Mouse (Mus musculus): ENCODE data around the gene Zfp683. TPM values are rescaled to one million over a fixed set of nuclear protein-coding genes. Genes with fewer than 3 reads are reported as not detected.

Zfp683 gene
- polyA plus RNA-seq, 1 experiment: not detected

GRCm38 (mm10) chr4:134012858-134013528 lies 40.6 kb upstream of the Zfp683 start:
- no peaks in the 10 kb centered on the region for H3K9me3 ChIP-seq (replicated peaks; ENCODE audit: control insufficient read depth, insufficient read depth, low read length, poor library complexity, severe bottlenecking)
- H3K4me3 ChIP-seq (ENCODE audit: low read depth, low read length): no peak overlapping the region
- H3K27ac ChIP-seq (ENCODE audit: insufficient read depth, low read length): peak overlapping the region; percentile 90
- no peaks in the 10 kb centered on the region for H3K27me3 ChIP-seq (ENCODE audit: control insufficient read depth, insufficient read depth, low read length, poor library complexity, severe bottlenecking)
- peak overlapping the region; percentile 19; the same call in 1 of the 2 replicates for H3K9ac ChIP-seq (ENCODE audit: low read depth, poor library complexity, severe bottlenecking)
- H3K36me3 ChIP-seq (ENCODE audit: control insufficient read depth, insufficient read depth, low read length, poor library complexity, severe bottlenecking): peaks cover 13% of the 10 kb centered on the region
- peaks cover 7% of the 10 kb centered on the region for H3K4me1 ChIP-seq (ENCODE audit: control insufficient read depth, insufficient read depth, low read length)
- peak; percentile 58 for TF ChIP-seq CTCF (IDR thresholded peaks at IDR 0.05; ENCODE audit: low read depth, low read length)
- TF ChIP-seq EP300 (IDR thresholded peaks at IDR 0.05; ENCODE audit: insufficient read depth, low read depth, low read length): 0 out of 2 replicates have a peak, but pooled peaks have one; percentile 25
- no peak for TF ChIP-seq POLR2A (IDR thresholded peaks at IDR 0.05; ENCODE audit: insufficient read depth, low read length)

DNA sequence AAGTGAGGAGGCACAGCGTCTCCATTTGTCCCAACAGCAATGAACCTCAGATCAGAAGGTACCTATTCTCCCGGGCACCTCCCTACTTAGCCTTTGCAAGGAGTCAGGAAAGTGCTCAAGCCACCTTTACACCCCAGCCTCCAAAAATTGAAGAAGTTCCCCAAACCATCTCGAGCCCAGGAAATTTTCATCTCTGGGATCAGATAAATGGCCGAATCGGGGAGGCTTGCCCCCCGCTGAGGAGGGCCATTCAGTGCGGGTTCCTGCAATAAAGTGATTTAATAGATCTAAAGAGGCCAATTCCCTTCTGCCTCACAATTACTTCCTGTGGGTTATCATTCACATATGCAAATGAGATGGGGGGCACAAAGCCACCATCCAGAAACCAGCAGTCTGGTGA lies 37.4 kb upstream of the Zfp683 start:
- H3K4me1 ChIP-seq (ENCODE audit: control insufficient read depth, insufficient read depth, low read length): peaks cover 7% of the 10 kb centered on the region
- peaks cover 11% of the 10 kb centered on the region for H3K36me3 ChIP-seq (ENCODE audit: control insufficient read depth, insufficient read depth, low read length, poor library complexity, severe bottlenecking)
- H3K27ac ChIP-seq (ENCODE audit: insufficient read depth, low read length): peak overlapping the region; percentile 95
- H3K27me3 ChIP-seq (ENCODE audit: control insufficient read depth, insufficient read depth, low read length, poor library complexity, severe bottlenecking): no peaks in the 10 kb centered on the region
- no peaks in the 10 kb centered on the region for H3K9me3 ChIP-seq (replicated peaks; ENCODE audit: control insufficient read depth, insufficient read depth, low read length, poor library complexity, severe bottlenecking)
- TF ChIP-seq EP300 (IDR thresholded peaks at IDR 0.05; ENCODE audit: insufficient read depth, low read depth, low read length): no peak
- no peak for TF ChIP-seq POLR2A (IDR thresholded peaks at IDR 0.05; ENCODE audit: insufficient read depth, low read length)
- no peak for TF ChIP-seq CTCF (IDR thresholded peaks at IDR 0.05; ENCODE audit: low read depth, low read length)
- peak overlapping the region; percentile 48 for H3K4me3 ChIP-seq (ENCODE audit: low read depth, low read length)
- H3K9ac ChIP-seq (ENCODE audit: low read depth, poor library complexity, severe bottlenecking): peak overlapping the region; percentile 62

GRCm38 (mm10) chr4:134016767-134017166 lies 36.9 kb upstream of the Zfp683 start:
- H3K4me3 ChIP-seq (ENCODE audit: low read depth, low read length): peak overlapping the region; percentile 71
- no peaks in the 10 kb centered on the region for H3K9me3 ChIP-seq (replicated peaks; ENCODE audit: control insufficient read depth, insufficient read depth, low read length, poor library complexity, severe bottlenecking)
- peaks cover 7% of the 10 kb centered on the region for H3K4me1 ChIP-seq (ENCODE audit: control insufficient read depth, insufficient read depth, low read length)
- no peaks in the 10 kb centered on the region for H3K27me3 ChIP-seq (ENCODE audit: control insufficient read depth, insufficient read depth, low read length, poor library complexity, severe bottlenecking)
- TF ChIP-seq CTCF (IDR thresholded peaks at IDR 0.05; ENCODE audit: low read depth, low read length) (no peak), POLR2A (IDR thresholded peaks at IDR 0.05; ENCODE audit: insufficient read depth, low read length) (no peak), EP300 (IDR thresholded peaks at IDR 0.05; ENCODE audit: insufficient read depth, low read depth, low read length) (peak; percentile 95)
- peak overlapping the region; percentile 95 for H3K27ac ChIP-seq (ENCODE audit: insufficient read depth, low read length)
- H3K9ac ChIP-seq (ENCODE audit: low read depth, poor library complexity, severe bottlenecking): peak overlapping the region; percentile 62
- peaks cover 11% of the 10 kb centered on the region for H3K36me3 ChIP-seq (ENCODE audit: control insufficient read depth, insufficient read depth, low read length, poor library complexity, severe bottlenecking)

DNA sequence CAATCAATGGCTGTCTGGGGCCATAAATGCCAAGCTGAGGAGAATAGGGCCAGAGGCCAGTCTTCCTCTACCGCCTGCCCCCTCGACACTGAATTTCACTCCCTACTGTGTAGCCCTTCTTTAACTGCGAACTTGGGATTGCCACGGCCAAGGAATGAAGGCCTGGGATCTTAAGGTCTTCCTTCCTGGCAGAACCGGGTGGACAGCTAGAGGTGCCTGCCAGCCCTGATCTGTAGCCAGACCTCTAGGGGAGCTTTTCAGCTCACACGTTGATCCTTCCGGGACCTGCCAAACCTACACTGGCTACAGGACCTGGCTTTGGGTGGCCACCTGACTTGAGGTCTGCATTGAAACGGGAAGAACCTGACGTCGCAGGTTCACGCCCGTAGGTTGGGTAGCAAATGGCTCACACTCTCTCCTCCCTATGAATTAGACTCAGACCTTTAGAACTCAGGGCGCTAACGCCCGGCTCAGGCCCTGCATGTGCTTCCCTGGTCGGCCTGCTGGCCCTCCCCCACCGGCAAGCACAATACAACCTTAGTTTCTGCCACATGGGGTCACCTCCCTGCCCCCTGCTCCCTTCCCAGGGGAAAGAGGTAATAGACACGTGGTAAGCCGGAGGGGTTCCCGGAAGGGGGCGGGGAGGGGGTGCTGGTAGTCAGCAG lies 36.3 kb upstream of the Zfp683 start:
- Histone ChIP-seq H3K9ac (ENCODE audit: low read depth, poor library complexity, severe bottlenecking) (peak overlapping the region; percentile 62), H3K9me3 (replicated peaks; ENCODE audit: control insufficient read depth, insufficient read depth, low read length, poor library complexity, severe bottlenecking) (no peaks in the 10 kb centered on the region), H3K4me3 (ENCODE audit: low read depth, low read length) (peak overlapping the region; percentile 71), H3K36me3 (ENCODE audit: control insufficient read depth, insufficient read depth, low read length, poor library complexity, severe bottlenecking) (peaks cover 11% of the 10 kb centered on the region), H3K4me1 (ENCODE audit: control insufficient read depth, insufficient read depth, low read length) (peaks cover 7% of the 10 kb centered on the region), H3K27ac (ENCODE audit: insufficient read depth, low read length) (peak overlapping the region; percentile 95), H3K27me3 (ENCODE audit: control insufficient read depth, insufficient read depth, low read length, poor library complexity, severe bottlenecking) (no peaks in the 10 kb centered on the region)
- TF ChIP-seq CTCF (IDR thresholded peaks at IDR 0.05; ENCODE audit: low read depth, low read length): no peak
- no peak for TF ChIP-seq POLR2A (IDR thresholded peaks at IDR 0.05; ENCODE audit: insufficient read depth, low read length)
- peak; percentile 85 for TF ChIP-seq EP300 (IDR thresholded peaks at IDR 0.05; ENCODE audit: insufficient read depth, low read depth, low read length)

DNA sequence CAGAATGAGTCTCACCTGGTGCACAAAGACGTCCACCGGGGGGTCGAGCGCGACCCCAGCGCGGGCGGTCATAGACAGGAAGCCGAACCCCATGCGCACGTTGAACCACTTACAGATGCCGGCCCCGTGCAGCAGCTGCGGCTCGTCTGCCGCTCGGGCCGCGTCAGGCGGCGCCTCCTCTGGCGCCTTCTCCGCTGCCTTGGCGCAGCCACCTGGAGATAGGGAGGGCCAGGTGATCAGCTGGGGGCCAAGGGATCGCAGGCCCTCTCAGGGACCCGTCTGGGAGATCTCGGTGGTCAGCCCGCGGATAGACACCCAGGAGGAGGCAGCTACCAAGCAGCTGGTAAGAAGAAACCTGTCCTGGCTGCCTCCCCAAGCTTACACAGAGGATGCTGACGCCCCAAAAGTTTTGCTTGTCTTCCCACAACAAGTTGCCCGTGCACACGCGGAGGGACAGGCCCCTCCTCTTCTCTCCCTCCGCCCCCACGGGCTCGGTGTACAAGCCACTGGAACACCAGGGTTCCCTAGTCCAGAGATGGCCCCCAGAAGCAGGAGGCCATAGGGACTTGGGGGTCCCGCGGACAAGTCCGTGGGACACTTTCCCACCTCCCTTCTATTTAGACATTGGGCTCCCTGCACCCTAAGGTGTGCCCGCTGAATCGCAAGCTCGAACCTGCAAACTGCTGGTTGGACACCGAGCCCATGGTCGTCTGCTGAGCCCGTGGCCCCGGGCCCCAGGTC lies 35.4 kb upstream of the Zfp683 start:
- TF ChIP-seq POLR2A (IDR thresholded peaks at IDR 0.05; ENCODE audit: insufficient read depth, low read length) (no peak), EP300 (IDR thresholded peaks at IDR 0.05; ENCODE audit: insufficient read depth, low read depth, low read length) (no peak), CTCF (IDR thresholded peaks at IDR 0.05; ENCODE audit: low read depth, low read length) (no peak)
- peaks cover 7% of the 10 kb centered on the region for H3K4me1 ChIP-seq (ENCODE audit: control insufficient read depth, insufficient read depth, low read length)
- H3K4me3 ChIP-seq (ENCODE audit: low read depth, low read length): peak overlapping the region; percentile 71
- no peaks in the 10 kb centered on the region for H3K9me3 ChIP-seq (replicated peaks; ENCODE audit: control insufficient read depth, insufficient read depth, low read length, poor library complexity, severe bottlenecking)
- peak overlapping the region; percentile 62 for H3K9ac ChIP-seq (ENCODE audit: low read depth, poor library complexity, severe bottlenecking)
- H3K27me3 ChIP-seq (ENCODE audit: control insufficient read depth, insufficient read depth, low read length, poor library complexity, severe bottlenecking): no peaks in the 10 kb centered on the region
- H3K27ac ChIP-seq (ENCODE audit: insufficient read depth, low read length): peak overlapping the region; percentile 73
- peaks cover 11% of the 10 kb centered on the region for H3K36me3 ChIP-seq (ENCODE audit: control insufficient read depth, insufficient read depth, low read length, poor library complexity, severe bottlenecking)
